Mouse (Mus musculus) MEL (cell line): Measurements from ENCODE around the gene Kcnmb1. TPM values are rescaled to one million over a fixed set of nuclear protein-coding genes. Genes with fewer than 3 reads are reported as not detected.

Source experiments
- DNase-seq: peaks from one replicate; pipeline ENCODE4 v3.0.0; 2011; ENCODE audit warnings: low read depth, low spot score
- H3K27ac ChIP-seq: 2 replicates; pipeline ENCODE4 v1.5.1; 2012; ENCODE audit warnings: low read depth, mild to moderate bottlenecking, control low read depth, low read length, moderate library complexity; ENCODE audit not compliant: control insufficient read depth
- H3K27me3 ChIP-seq, 2 experiments: fragments of 150-350 bp in 1 of 2; sonication (generic) in 1 of 2; 2 replicates each; pipeline ENCODE4 v1.6.1; 2012; ENCODE audit warnings: low read length in 2 of 2, mild to moderate bottlenecking in 2 of 2, improper control_type of control experiment in 1 of 2, moderate library complexity in 1 of 2; ENCODE audit not compliant: insufficient read depth in 2 of 2, control insufficient read depth in 1 of 2
- H3K36me3 ChIP-seq, 2 experiments: 2 replicates each; pipeline ENCODE4 v1.6.1; 2012 to 2014; ENCODE audit warnings: low read length in 2 of 2, improper control_type of control experiment in 1 of 2, inconsistent platforms in 1 of 2, mild to moderate bottlenecking in 1 of 2; ENCODE audit not compliant: insufficient read depth in 2 of 2, control insufficient read depth in 1 of 2
- H3K4me1 ChIP-seq, 2 experiments: fragments of 150-350 bp in 1 of 2; sonication (generic) in 1 of 2; 2 replicates each; pipeline ENCODE4 v1.6.1; 2012; ENCODE audit warnings: low read length in 2 of 2, improper control_type of control experiment in 1 of 2, mild to moderate bottlenecking in 1 of 2; ENCODE audit not compliant: insufficient read depth in 2 of 2, control insufficient read depth in 1 of 2
- H3K4me3 ChIP-seq, 2 experiments: fragments of 150-350 bp in 1 of 2; sonication (generic) in 1 of 2; 2 replicates each; pipeline ENCODE4 v1.5.1; 2012; ENCODE audit warnings: low read depth in 2 of 2, low read length in 2 of 2, mild to moderate bottlenecking in 2 of 2, moderate library complexity in 2 of 2, control low read depth in 1 of 2, improper control_type of control experiment in 1 of 2; ENCODE audit not compliant: control insufficient read depth in 1 of 2, insufficient read depth in 1 of 2
- H3K79me2 ChIP-seq: 2 replicates; pipeline ENCODE4 v1.6.1; 2012; ENCODE audit warnings: mild to moderate bottlenecking, low read length, moderate library complexity; ENCODE audit not compliant: control insufficient read depth, poor library complexity, insufficient read depth
- H3K9ac ChIP-seq: 2 replicates; pipeline ENCODE4 v1.6.1; 2012; ENCODE audit warnings: low read depth, mild to moderate bottlenecking, control low read depth, low read length, moderate library complexity; ENCODE audit not compliant: control insufficient read depth, poor library complexity, severe bottlenecking
- H3K9me3 ChIP-seq: fragments of 150-350 bp; sonication (generic); replicated peaks from 2 replicates; pipeline ENCODE4 v1.6.1; 2012; ENCODE audit warnings: mild to moderate bottlenecking, low read length, improper control_type of control experiment, moderate library complexity; ENCODE audit not compliant: insufficient read depth
- BHLHE40 ChIP-seq: IDR thresholded peaks from 2 replicates; pipeline ENCODE4 v1.6.1; 2012; ENCODE audit warnings: low read depth, mild to moderate bottlenecking, inconsistent platforms, low read length, improper control_type of control experiment, borderline replicate concordance
- CHD1 ChIP-seq: IDR thresholded peaks from 2 replicates; pipeline ENCODE4 v1.6.1; 2012; ENCODE audit warnings: low read depth, mild to moderate bottlenecking, inconsistent platforms, low read length, improper control_type of control experiment
- CTCF ChIP-seq, 3 experiments: IDR thresholded peaks in 2 of 3; conservative IDR thresholded peaks in 1 of 3; 2 replicates each; pipeline ENCODE4 v1.5.1; 2011 to 2012; ENCODE audit warnings: low read length in 3 of 3, low read depth in 2 of 3, mild to moderate bottlenecking in 2 of 3, improper control_type of control experiment in 1 of 3, inconsistent platforms in 1 of 3, mixed read lengths in 1 of 3, moderate library complexity in 1 of 3; ENCODE audit not compliant: control insufficient read depth in 1 of 3, insufficient read depth in 1 of 3, poor library complexity in 1 of 3, severe bottlenecking in 1 of 3
- GABPA ChIP-seq: IDR thresholded peaks from 2 replicates; pipeline ENCODE4 v1.6.1; 2012; ENCODE audit warnings: low read depth, mild to moderate bottlenecking, inconsistent platforms, low read length, improper control_type of control experiment, moderate library complexity
- GATA1 ChIP-seq: IDR thresholded peaks from 2 replicates; pipeline ENCODE4 v1.6.1; 2011; ENCODE audit warnings: low read depth, low read length, improper control_type of control experiment
- HCFC1 ChIP-seq: IDR thresholded peaks from 2 replicates; pipeline ENCODE4 v1.6.1; 2012; ENCODE audit warnings: low read depth, mild to moderate bottlenecking, inconsistent platforms, low read length, improper control_type of control experiment, moderate library complexity
- JUND ChIP-seq: IDR thresholded peaks from 2 replicates; pipeline ENCODE4 v1.6.1; 2011; ENCODE audit warnings: low read depth, mild to moderate bottlenecking, improper control_type of control experiment, low read length
- MXI1 ChIP-seq: IDR thresholded peaks from 2 replicates; pipeline ENCODE4 v1.6.1; 2011; ENCODE audit warnings: mild to moderate bottlenecking, low read depth, low read length, improper control_type of control experiment
- MYB ChIP-seq: IDR thresholded peaks from 2 replicates; pipeline ENCODE4 v1.6.1; 2011; ENCODE audit warnings: mild to moderate bottlenecking, low read depth, low read length, improper control_type of control experiment
- NELFE ChIP-seq: IDR thresholded peaks from 2 replicates; pipeline ENCODE4 v1.6.1; 2011; ENCODE audit warnings: low read depth, low read length, improper control_type of control experiment
- NRF1 ChIP-seq: IDR thresholded peaks from 2 replicates; pipeline ENCODE4 v1.6.1; 2014; ENCODE audit warnings: low read depth, mild to moderate bottlenecking, inconsistent platforms, low read length, improper control_type of control experiment, moderate library complexity; ENCODE audit not compliant: poor library complexity, insufficient read depth, severe bottlenecking
- POLR2AphosphoS2 ChIP-seq: IDR thresholded peaks from 2 replicates; pipeline ENCODE4 v1.6.1; 2011; ENCODE audit warnings: low read length, improper control_type of control experiment
- RAD21 ChIP-seq: IDR thresholded peaks from 2 replicates; pipeline ENCODE4 v1.6.1; 2011; ENCODE audit warnings: mild to moderate bottlenecking, low read depth, low read length, improper control_type of control experiment
- RCOR1 ChIP-seq: IDR thresholded peaks from 2 replicates; pipeline ENCODE4 v1.6.1; 2012; ENCODE audit warnings: low read depth, mild to moderate bottlenecking, inconsistent platforms, low read length, improper control_type of control experiment
- SIN3A ChIP-seq: IDR thresholded peaks from 2 replicates; pipeline ENCODE4 v1.6.1; 2012; ENCODE audit warnings: low read length, improper control_type of control experiment, inconsistent platforms
- TAL1 ChIP-seq: IDR thresholded peaks from 2 replicates; pipeline ENCODE4 v1.6.1; 2012; ENCODE audit warnings: mild to moderate bottlenecking, inconsistent platforms, low read length, moderate library complexity, mixed read lengths
- TBP ChIP-seq: IDR thresholded peaks from 2 replicates; pipeline ENCODE4 v1.8.0; 2011; ENCODE audit warnings: low read depth, low read length, improper control_type of control experiment
- USF1 ChIP-seq: IDR thresholded peaks from 2 replicates; pipeline ENCODE4 v1.6.1; 2014; ENCODE audit warnings: low read depth, mild to moderate bottlenecking, inconsistent platforms, low read length, improper control_type of control experiment, moderate library complexity
- USF2 ChIP-seq, 2 experiments: IDR thresholded peaks; 2 replicates each; pipeline ENCODE4 v1.6.1; 2011 to 2012; ENCODE audit warnings: improper control_type of control experiment in 2 of 2, low read length in 2 of 2, borderline replicate concordance in 1 of 2, inconsistent platforms in 1 of 2, low read depth in 1 of 2, mild to moderate bottlenecking in 1 of 2; ENCODE audit not compliant: insufficient read depth in 1 of 2
- ZKSCAN1 ChIP-seq: IDR thresholded peaks from 2 replicates; pipeline ENCODE4 v1.6.1; 2012; ENCODE audit warnings: low read depth, mild to moderate bottlenecking, inconsistent platforms, low read length, improper control_type of control experiment, moderate library complexity
- ZNF384 ChIP-seq: IDR thresholded peaks from 2 replicates; pipeline ENCODE4 v1.6.1; 2012; ENCODE audit warnings: low read depth, mild to moderate bottlenecking, inconsistent platforms, low read length, improper control_type of control experiment
- polyA plus RNA-seq, 2 experiments: library from polyadenylated mRNA; stranded (reverse) in 1 of 2; unstranded in 1 of 2; fragments of >175 nt in 1 of 2; fragments of >200 nt in 1 of 2; gene quantifications; 2 replicates each; pipeline versions ENCODE4 v1.2.1 to v1.2.4; 2012; ENCODE audit warnings: low replicate concordance in 2 of 2, low read depth in 1 of 2; ENCODE audit not compliant: insufficient read length in 2 of 2, insufficient read depth in 1 of 2, missing spikeins in 1 of 2
- total RNA-seq: library from RNA; depleted of rRNA; stranded (reverse); fragments of 300-350 nt; gene quantifications from 2 replicates; pipeline ENCODE4 v1.2.3, GENCODE M21; 2012

Gene Kcnmb1
- total and polyA plus RNA-seq, 3 experiments, result 0.15 to 0.85 TPM; not detected in 1

- TF ChIP-seq USF1 (no peak), RAD21 (no peak), USF2 (IDR thresholded peaks at IDR 0.05; ENCODE audit: borderline replicate concordance in 1 of 2, insufficient read depth in 1 of 2, low read depth in 1 of 2, low read length in 2 of 2) (no peak), MYB (no peak), CHD1 (no peak), MXI1 (no peak), NRF1 (no peak), TBP (no peak), BHLHE40 (no peak), GATA1 (peak; percentile 70), NELFE (no peak), ZNF384 (no peak), GABPA (no peak), TAL1 (peak; percentile 76), HCFC1 (no peak), RCOR1 (peak; percentile 67; the same call in 1 of the 2 replicates), POLR2AphosphoS2 (no peak), JUND (no peak), ZKSCAN1 (no peak), SIN3A (peak; percentile 45; the same call in 1 of the 2 replicates)
- TF ChIP-seq, all 39 proteins: peak for 8
These were observed 16.3 kb upstream of the Kcnmb1 start (continued) for GRCm38 (mm10) chr11:33946501-33946900.

GRCm38 (mm10) chr11:33951155-33951554 is 11.7 kb upstream of the Kcnmb1 start:
- no peak for TF ChIP-seq BHLHE40
- no peak for TF ChIP-seq CTCF (IDR thresholded peaks at IDR 0.05 in 2 of 3, conservative IDR thresholded peaks at IDR 0.05 in 1 of 3; ENCODE audit: control insufficient read depth in 1 of 3, insufficient read depth in 1 of 3, low read depth in 2 of 3, low read length in 3 of 3, poor library complexity in 1 of 3, severe bottlenecking in 1 of 3)
- no peak overlapping the region for H3K9ac ChIP-seq
- H3K4me1 ChIP-seq, result peaks cover 0 to 10% of the 10 kb centered on the region in 2 experiments; a peak in 3 of 4 replicates
- no peaks in the 10 kb centered on the region for H3K9me3 ChIP-seq
- DNase-seq, result no peak
- H3K36me3 ChIP-seq, result peaks cover 0 to 6% of the 10 kb centered on the region in 2 experiments; a peak in 2 of 4 replicates
- no peaks in the 10 kb centered on the region for H3K79me2 ChIP-seq
- no peak overlapping the region for H3K4me3 ChIP-seq
- H3K27me3 ChIP-seq, result no peaks in the 10 kb centered on the region
- H3K27ac ChIP-seq, result no peak overlapping the region
